In the genomic region with DNA sequence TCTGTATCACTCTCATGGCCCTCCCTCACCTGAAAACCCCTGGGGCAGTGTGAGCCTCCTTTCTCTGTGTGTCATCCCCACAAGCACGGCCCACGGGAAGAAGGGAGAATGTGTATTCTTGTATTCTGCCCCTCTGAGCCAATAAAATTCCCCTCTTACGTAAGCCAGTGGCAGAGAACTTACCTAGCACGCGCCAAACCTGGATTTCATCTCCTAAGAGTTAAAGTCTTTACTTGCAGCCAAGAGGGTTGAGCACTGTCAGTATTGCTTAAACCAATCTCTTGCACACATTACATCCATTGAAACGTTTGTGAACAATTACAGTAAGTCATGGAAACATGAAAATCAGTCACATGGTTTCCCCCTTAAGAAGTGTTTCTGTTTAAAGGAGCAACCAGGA, we compare ENCODE assay signal across 6 mouse cellular contexts.
"Had no signal": no experiment of that assay in that cellular context is flagged by ENCODE, and none has a peak within 500 bp of the region (broad histone marks: within the 10 kb centered on the region; RNA-seq: fewer than 3 reads in every experiment).

No protein-coding gene starts in this region.

- DNase-seq: lung, adult 2 months; lung, postnatal 14 days; lung, postnatal 36 days; right cerebral cortex, postnatal 14 days; thymus, adult 2 months; thymus, postnatal 36 days had no signal
